Mouse (Mus musculus) T-helper 17 cell (primary cell): ENCODE results near the gene Slc47a2.

Experiments
- in situ Hi-C, 2 experiments: fragments of 300-600 bp; cut with MboI, MseI; formaldehyde crosslinking; loops; 1 replicate in 1 of 2; 2 replicates in 1 of 2; pipeline ENCODE4 v1.15.1; 2025; ENCODE audit warnings: high pct_unique_total_duplicates in 2 of 2

The Slc47a2 gene

GRCm38 (mm10) chr11:61342505-61343420, at the start of gene Slc47a2:
Gene Slc47a2 (minus strand): TSS chr11:61342860.
- in situ Hi-C loops: loop anchor here in 1 of 2 experiments (10.0 kb wide), 1 partner anchor 52 kb away; no protein-coding TSS in a partner anchor

DNA sequence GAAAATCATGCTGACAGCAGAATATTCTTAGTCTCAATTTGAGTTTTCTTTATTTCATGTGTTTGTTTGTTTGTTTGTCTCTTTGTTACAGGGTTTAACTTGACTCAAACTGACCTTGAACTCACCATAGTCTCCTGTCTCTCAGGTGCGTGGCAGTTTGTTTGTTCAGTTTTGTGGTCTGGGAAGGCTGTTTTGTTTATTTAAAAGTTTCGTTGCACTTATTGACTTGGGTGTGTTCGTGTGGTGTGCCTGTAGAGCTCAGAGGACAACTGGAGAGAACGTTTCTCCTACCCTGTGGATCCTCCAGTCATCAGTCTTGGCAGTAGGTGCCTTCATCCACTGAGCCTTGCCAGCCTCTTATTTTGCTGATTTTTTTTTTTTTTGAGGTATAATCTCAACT, 46.3 kb upstream of the Slc47a2 start:
- in situ Hi-C loops: no loop called here

- in situ Hi-C loops: no loop called here
These were observed 45.4 kb upstream of the Slc47a2 start for GRCm38 (mm10) chr11:61388012-61388411.

GRCm38 (mm10) chr11:61387233-61387632, 44.6 kb upstream of the Slc47a2 start:
- in situ Hi-C loops: no loop called here

DNA sequence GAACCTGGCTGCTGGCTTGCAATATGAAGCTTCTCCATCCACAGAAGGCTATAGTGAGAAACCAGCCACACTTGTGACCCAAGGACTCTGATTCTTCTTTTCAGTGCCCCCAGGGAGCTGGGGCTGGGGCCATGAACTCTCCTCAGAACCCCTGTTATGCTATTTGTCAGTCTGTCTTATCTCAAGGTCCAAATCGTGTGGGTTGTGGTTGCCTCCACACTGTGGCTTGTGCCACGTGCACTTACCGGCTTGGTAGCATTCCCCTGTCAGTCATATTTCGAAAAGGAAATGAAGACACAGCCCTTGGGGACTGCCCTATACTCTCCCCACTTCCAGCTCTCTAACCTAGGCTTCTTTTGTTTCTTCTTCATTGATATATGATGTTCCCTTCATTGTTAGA, 43.1 kb upstream of the Slc47a2 start:
- in situ Hi-C loops: no loop called here

GRCm38 (mm10) chr11:61381272-61381671, 38.6 kb upstream of the Slc47a2 start:
- in situ Hi-C loops: no loop called here

GRCm38 (mm10) chr11:61378651-61379050, 36.0 kb upstream of the Slc47a2 start:
- in situ Hi-C loops: loop anchor here in 1 of 2 experiments (5.0 kb wide), 1 partner anchor 96 kb away; no protein-coding TSS in a partner anchor

DNA sequence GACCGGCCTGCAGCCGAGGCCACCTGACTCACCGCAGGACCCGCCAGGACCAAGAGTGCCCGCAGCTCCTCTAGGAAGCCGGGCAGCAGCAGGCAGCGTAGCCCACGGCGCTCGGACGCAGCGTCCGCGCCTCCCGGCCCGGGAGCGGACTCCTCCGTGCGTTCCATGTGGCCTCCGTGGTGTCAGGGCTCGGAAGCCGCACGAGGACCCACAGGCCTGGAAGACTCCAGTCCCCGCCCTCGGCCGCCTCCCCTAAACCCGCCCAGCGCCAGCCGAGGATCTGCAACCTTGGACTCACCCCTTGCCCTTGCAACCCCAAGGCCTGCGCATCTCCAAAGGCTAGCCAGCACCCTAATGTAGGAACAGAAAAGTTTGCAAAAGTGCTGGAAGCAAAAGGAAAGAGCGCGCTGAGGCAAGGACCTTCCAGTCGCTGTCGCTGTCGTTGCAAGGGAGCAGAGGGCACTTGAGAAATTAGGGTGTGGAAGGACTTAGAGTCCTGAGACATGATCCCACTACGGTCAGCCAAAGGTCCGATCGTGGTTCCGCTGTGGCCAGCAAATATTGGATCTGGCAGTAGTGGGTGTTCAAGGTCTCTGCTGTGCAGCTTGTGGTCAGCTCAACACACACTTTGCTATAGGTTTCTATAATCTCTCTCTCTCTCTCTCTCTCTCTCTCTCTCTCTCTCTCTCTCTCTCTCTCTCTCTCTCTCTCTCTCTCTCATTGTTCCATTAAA, 35.4 kb upstream of the Slc47a2 start, which contains the start of gene Slc47a1:
TSS of gene Slc47a1 (minus strand) at position 465 of the 733 bp plus-strand sequence.
- in situ Hi-C loops: loop anchor here in 1 of 2 experiments (5.0 kb wide), 1 partner anchor 96 kb away; no protein-coding TSS in a partner anchor

GRCm38 (mm10) chr11:61368668-61369067, 26.0 kb upstream of the Slc47a2 start:
- in situ Hi-C loops: no loop called here

DNA sequence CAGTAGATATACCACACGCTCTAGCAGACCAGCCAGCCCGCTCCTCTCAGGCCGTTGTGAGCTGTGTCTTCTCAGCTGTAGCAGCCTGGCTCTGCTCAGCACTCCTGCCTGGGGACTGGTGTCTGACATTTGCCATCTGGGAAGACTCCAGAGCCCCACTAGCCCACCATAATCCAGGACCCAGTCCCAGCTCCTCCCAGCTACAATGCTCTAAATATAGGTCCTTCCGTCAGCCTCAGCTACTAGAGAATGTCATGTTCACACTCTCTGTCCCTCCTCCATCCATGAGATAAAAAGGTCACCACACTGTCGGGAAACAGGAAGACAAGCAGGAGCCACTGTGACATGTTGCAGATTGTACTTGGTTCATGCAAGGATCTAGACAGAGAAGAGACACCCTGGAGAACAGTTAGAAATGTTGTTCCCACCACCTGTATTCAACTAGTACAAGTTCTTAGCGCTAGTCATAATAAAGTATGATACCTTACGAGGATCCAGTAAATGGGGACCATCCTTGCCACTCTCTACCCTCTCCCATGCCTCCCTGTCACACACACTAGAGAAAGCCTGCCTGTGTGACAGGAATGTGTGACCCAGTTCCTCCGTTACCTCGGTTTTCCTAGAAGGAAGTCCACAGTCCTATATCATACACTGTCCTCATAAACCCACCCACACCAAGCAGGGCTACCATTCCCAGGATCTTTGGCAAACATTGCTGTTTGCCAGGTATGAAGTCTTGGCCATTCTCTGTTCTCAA, 24.0 kb upstream of the Slc47a2 start:
- in situ Hi-C loops: no loop called here

- in situ Hi-C loops: no loop called here
These were observed 23.3 kb upstream of the Slc47a2 start for GRCm38 (mm10) chr11:61365938-61366337.

DNA sequence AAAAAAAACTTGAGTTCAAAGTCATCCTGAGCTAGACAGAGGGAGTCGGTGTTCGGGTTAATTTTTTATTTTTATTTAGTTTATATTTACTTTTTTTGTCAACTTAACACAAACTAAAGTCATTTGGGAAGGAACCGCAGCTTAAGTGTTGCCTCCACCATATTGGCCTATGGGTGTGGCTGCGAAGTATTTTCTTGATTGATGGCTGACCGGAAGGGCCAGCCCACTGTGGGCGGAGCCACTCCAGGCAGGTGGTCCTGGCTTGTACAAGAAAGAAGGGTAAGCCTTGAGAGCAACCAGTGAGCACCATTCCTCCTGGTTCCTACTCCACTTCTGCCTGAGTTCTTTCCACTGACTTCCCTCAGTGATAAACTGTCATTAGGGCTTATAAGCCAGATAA, 21.4 kb upstream of the Slc47a2 start:
- in situ Hi-C loops: no loop called here

DNA sequence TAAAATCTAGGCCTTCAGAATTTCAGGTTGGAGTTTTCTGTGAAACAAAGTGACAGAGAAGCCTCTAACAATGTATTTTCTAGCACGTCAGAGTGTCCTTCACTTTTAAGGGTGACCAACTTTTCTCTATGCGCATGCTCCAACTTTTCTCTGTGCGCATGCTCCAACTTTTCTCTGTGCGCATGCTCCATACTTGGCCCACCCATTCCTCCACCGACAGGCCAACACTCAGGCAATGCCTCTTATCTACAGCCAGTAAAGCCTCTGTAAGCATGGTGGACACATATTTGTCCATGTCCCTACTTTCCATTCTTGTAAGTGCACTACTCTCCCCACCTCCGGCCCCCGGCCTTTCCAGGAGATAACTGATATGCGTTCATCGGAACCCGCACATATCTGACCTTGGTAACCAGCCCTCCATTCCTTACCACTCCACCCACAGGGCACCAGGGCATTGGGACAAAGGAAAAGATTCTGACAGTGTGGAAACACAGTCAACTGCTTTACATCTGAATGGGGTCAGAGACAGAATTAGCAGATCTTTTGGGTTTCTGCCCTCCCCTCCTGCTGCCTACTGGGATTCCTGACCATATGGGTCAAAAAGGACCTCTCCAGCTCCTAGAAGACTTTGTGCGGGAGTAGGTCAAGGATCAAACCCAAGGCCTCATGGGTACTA, 19.0 kb upstream of the Slc47a2 start:
- in situ Hi-C loops: no loop called here

DNA sequence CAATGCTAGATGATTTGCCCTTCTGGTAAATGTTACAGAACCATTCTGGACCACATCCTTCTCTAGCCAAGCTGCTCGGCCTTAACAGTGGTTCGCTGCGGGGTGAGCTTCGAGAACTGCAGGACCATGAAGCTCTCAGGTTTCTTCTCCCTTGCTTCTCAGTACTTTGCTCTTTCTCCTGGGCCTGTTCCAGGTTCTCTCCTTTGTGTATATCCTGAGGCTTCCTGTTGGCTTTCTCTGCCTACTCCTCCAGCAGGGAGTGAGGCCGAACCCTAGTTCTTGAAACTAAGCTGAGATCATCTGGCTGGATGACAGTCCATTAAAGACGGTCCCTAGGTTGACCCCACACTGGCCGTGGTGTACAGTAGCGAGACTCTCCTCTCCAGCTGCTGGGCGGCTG, 13.9 kb upstream of the Slc47a2 start:
- in situ Hi-C loops: loop anchor here in 1 of 2 experiments (10.0 kb wide), 1 partner anchor 282 kb away; no protein-coding TSS in a partner anchor

- in situ Hi-C loops: loop anchor here in 1 of 2 experiments (10.0 kb wide), 1 partner anchor 281 kb away; no protein-coding TSS in a partner anchor
These were observed 13.5 kb upstream of the Slc47a2 start for GRCm38 (mm10) chr11:61356111-61356510.

DNA sequence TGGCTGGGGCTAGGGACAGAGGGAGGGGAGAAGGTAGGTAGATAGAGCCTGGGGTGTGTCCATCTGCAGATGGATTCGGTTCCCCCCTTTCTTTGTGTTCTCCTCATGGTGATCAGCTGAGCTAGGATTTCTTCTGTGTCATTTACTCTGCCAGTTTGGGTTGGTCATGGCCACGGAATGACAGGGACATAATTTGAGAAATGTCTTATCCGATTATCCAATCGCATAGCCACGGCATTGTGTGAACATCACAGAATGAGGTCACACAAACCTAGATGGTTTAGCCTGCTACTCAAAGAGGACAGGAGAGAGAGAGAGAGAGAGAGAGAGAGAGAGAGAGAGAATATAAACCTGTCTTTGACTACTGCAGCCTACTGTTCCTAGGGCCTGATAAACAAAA, 12.7 kb upstream of the Slc47a2 start:
- in situ Hi-C loops: loop anchor here in 1 of 2 experiments (10.0 kb wide), 1 partner anchor 281 kb away; no protein-coding TSS in a partner anchor

DNA sequence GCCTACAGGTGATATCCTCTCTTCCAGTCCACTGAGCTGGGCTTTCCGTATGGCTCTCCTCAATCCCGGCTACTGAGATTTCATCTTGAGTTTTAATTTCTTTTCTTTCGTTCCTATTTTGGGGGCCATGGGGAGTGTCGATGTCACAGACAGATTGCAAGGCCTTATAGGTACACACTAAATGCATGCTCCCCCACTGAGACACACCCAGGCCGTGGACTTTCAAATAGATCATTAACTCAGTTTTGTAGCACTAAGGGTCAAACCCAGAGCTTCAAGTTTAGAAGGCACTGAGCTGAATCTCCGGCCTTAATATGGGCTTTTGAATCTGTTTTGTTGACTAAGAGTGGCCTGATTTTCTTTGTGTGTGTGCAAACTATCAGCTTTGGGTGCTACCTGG, 11.7 kb upstream of the Slc47a2 start:
- in situ Hi-C loops: loop anchor here in 1 of 2 experiments (10.0 kb wide), 1 partner anchor 280 kb away; no protein-coding TSS in a partner anchor

GRCm38 (mm10) chr11:61353038-61353437, 10.4 kb upstream of the Slc47a2 start:
- in situ Hi-C loops: loop anchor here in 1 of 2 experiments (10.0 kb wide), 1 partner anchor 278 kb away; no protein-coding TSS in a partner anchor

DNA sequence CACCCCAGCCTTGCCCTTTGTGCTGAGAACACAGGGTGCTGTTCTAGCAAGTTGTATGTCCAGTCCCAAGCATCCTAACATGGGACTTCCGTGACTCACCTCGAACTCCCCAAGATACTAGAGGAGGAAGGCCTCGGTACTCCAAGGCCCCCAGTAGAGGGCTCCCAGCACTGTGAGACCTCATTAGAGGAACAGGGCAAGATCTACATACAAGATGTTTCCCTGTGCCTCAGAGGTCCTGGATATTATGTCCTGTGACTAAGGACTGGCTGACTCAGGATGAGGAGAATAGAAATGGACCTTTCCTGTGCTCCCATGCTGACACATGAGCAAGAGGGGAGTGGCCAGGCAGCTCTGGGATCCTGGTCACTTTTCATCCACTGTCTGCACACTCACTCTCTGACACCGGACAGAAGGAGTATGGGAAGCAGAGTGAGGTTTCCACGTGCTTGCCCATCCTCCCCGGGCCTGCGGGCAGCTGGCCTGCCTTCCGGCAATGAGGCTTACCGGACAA, 9.5 kb upstream of the Slc47a2 start:
- in situ Hi-C loops: loop anchor here in 1 of 2 experiments (10.0 kb wide), 1 partner anchor 277 kb away; no protein-coding TSS in a partner anchor

DNA sequence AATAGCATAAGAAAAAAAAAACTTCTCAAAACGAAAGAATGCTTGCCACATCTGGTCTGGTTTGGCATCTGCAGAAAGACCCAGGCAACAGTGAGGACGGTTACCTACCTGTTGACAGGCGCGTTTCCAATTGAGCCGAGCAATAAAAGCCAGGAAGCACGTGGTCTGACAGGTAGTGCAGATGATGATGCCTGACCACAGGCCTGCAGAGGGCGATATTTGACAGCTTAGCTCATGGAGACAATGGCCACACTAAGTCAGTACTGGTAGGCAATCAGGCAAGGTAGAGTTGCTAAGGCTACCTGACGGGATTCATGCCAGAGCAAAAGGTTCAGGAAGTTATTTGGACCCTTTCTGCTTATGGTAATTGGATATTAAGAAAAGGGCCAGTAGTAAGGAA, 6.7 kb upstream of the Slc47a2 start:
- in situ Hi-C loops: loop anchor here in 1 of 2 experiments (10.0 kb wide), 1 partner anchor 45 kb away; no protein-coding TSS in a partner anchor
